Mouse (Mus musculus): ENCODE results near the gene Klc1. TPM values are rescaled to one million over a fixed set of nuclear protein-coding genes. Genes with fewer than 3 reads are reported as not detected.

Klc1 gene
- polyA plus RNA-seq, 1 experiment from 2014 or later: 91.6 TPM

DNA sequence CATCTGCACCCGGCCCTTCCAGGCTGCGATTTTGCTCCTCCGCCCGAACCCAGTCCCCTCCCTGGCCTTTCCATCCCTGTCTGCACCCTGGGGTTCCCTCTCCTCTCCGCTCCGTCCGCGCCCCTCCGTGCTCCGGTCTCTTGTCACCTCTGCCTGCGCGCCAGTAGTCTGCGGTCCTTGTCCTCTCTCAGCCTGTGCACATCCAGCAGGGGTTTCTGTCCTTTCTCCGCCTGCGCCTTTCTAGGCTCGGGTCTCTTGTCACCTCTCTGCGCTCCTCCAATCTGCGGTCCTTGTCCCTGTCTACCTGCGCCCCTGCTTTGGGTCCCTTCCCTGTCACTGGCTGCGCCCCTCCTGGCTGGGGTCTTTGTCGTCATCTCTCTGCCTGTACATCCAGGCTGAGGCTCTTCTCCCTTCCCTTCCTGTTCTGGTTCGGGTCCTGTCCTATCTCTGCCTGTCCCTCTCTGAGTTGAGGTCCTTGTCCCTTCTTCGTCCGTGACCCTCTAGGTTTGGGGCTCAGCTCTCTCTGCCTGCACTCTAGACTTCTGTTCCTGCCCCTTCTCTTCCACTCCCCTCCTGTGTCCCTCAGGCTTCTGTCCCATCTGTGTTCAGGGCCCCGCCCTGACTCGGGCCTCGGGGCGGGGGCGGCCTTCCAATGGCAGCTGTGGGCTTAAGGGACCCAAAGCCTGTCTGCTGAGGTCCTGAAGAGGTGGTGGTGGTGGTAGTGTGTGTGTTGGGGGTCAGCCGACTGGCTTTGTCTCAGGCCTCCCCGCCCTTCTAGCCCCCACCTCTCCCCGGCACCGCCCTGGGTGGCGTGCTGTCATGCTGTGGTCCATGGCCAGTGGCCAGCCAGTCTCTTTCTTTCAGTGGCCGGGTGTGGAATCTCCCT lies 770 bp downstream of the Klc1 start:
- 2% methylated on average over 34 of the region's 35 CpGs for WGBS
- Histone ChIP-seq H3K4me3 (ENCODE audit: low read length) (peak overlapping the region; percentile 70), H3K4me1 (ENCODE audit: control insufficient read depth, insufficient read depth, low read length) (peaks cover 24% of the 10 kb centered on the region), H3K9me3 (ENCODE audit: control insufficient read depth, low read length) (no peaks in the 10 kb centered on the region), H3K27ac (ENCODE audit: low read depth, low read length) (peak overlapping the region; percentile 72), H3K27me3 (ENCODE audit: control insufficient read depth, insufficient read depth, low read length) (no peaks in the 10 kb centered on the region), H3K9ac (ENCODE audit: low read depth, low read length) (peak overlapping the region; percentile 91), H3K36me3 (ENCODE audit: control insufficient read depth, insufficient read depth, low read length) (peaks cover 3% of the 10 kb centered on the region; the same call in 1 of the 2 replicates), H3K4me2 (replicated peaks; ENCODE audit: low read depth, low read length) (peak overlapping the region; percentile 97)
- peak; percentile 35 for ATAC-seq (ENCODE audit: low FRiP score, low TSS enrichment)

DNA sequence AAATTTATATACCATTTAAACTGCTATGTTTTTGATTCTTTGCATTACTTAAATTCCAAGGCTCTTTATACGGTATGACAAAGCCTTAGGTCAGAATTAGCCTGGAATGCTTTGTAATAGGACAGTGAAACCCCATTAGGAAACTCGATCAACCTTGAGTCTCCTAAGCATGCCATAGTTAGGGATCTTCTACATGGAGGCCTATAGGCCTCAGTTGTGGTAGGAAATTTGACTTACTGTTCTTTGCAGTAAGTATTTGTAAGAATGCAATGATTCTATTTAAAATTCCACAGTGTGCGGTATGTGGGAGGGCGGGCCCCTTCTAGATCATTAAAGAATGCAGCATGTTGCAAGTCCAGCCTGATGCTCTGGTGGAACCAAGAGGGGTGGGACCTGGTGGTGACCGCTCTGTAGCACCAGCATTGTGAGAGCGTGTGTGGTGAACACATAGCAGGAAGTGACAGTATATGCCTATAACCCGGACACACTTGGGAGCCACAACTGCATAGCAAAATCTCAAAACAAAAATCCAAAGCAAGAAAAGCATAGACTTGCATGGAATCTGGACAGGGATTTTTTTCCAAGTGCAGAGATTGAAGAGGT lies 1.8 kb downstream of the Klc1 start:
- H3K27me3 ChIP-seq (ENCODE audit: control insufficient read depth, insufficient read depth, low read length): no peaks in the 10 kb centered on the region
- H3K4me1 ChIP-seq (ENCODE audit: control insufficient read depth, insufficient read depth, low read length): peaks cover 24% of the 10 kb centered on the region
- no peak overlapping the region for H3K27ac ChIP-seq (ENCODE audit: low read depth, low read length)
- peaks cover 3% of the 10 kb centered on the region; the same call in 1 of the 2 replicates for H3K36me3 ChIP-seq (ENCODE audit: control insufficient read depth, insufficient read depth, low read length)
- peak overlapping the region; percentile 97 for H3K4me2 ChIP-seq (replicated peaks; ENCODE audit: low read depth, low read length)
- WGBS: 68% methylated on average over 7 of the region's 7 CpGs
- peak overlapping the region; percentile 70; the same call in 1 of the 2 replicates for H3K4me3 ChIP-seq (ENCODE audit: low read length)
- no peaks in the 10 kb centered on the region for H3K9me3 ChIP-seq (ENCODE audit: control insufficient read depth, low read length)
- no peak for ATAC-seq (ENCODE audit: low FRiP score, low TSS enrichment)
- no peak overlapping the region for H3K9ac ChIP-seq (ENCODE audit: low read depth, low read length)

DNA sequence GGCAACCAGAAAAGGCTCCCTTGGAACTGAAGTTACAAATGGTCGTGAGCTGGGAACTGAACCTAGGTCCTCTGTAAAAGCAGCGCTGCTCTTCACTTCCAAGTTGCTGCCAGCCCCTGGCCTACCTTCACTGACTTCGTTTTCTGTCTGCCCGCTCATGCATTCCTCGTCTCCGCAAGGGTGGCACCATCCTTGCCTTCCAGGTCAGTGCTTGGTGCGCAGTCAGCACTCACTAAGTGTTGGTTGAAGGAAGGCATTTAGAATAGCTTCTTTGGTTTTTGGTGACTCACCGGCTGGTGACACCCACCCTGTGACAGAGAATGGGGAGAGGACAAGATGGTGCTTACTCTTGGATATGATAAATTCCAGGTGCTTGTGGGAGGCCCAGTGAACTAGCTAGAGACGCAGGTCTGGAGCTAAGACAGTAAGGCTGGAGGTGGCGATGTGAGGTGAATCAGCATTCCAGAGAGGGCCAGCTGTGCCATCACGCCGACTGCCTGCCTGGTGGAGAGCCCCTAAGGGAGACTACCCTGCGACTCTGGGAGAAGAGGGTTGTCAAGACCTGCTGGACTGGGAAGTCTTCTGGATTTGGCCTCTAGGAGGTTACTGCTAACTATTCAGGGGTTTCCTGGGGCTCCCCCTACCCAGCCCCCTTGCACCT lies 4.1 kb downstream of the Klc1 start:
- H3K9me3 ChIP-seq (ENCODE audit: control insufficient read depth, low read length): no peaks in the 10 kb centered on the region
- no peak overlapping the region for H3K9ac ChIP-seq (ENCODE audit: low read depth, low read length)
- H3K36me3 ChIP-seq (ENCODE audit: control insufficient read depth, insufficient read depth, low read length): peaks cover 3% of the 10 kb centered on the region; the same call in 1 of the 2 replicates
- 89% methylated on average over 13 of the region's 13 CpGs for WGBS
- no peak overlapping the region for H3K27ac ChIP-seq (ENCODE audit: low read depth, low read length)
- H3K4me3 ChIP-seq (ENCODE audit: low read length): no peak overlapping the region
- no peaks in the 10 kb centered on the region for H3K27me3 ChIP-seq (ENCODE audit: control insufficient read depth, insufficient read depth, low read length)
- H3K4me1 ChIP-seq (ENCODE audit: control insufficient read depth, insufficient read depth, low read length): peaks cover 33% of the 10 kb centered on the region
- H3K4me2 ChIP-seq (replicated peaks; ENCODE audit: low read depth, low read length): no peak overlapping the region
- no peak for ATAC-seq (ENCODE audit: low FRiP score, low TSS enrichment)

DNA sequence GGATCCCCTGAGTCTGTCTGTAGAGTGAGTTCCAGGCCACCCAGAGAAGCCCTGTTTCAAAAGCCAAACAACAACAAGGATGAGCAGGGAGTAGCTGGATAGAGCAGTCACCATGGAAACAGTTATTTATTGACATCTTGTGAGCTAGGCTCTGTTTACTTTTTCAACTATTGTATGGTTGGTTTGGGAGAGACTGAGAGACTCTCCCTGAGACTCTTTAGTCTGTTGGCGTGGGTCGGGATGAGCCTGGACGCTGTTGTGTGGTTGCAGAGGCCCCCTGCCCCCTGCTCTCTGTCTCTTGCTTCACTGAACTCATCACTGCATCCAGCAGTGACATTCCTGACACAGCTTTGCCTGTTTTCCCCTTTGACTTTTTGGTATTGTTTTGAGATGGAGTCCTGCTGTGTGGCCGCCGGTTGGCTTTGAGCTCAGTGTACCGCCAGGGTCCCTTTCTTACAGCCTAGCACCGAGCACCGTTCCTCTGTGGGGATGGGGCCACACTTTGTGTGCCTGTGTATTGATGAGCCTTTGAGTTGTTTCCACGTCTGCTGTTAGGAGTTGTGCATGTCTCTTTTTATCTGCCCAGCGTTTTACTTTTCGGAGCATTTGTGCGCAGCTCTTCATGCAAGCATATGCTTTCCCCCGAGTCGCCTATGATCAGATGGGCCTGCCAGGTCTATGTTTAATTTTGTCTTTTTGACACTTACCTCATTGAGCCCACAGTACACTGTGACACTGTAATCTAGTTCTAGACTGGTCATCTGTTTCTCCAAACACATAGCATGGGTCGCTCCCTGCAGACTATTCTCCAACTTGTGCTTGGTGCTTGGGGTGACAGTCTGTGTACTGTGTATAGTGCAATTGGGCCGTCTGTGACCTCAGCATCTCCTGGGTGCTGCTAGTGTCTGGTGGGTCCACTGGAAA lies 7.9 kb downstream of the Klc1 start:
- H3K4me1 ChIP-seq (ENCODE audit: control insufficient read depth, insufficient read depth, low read length): peaks cover 16% of the 10 kb centered on the region; the same call in 1 of the 2 replicates
- H3K36me3 ChIP-seq (ENCODE audit: control insufficient read depth, insufficient read depth, low read length): peaks cover 3% of the 10 kb centered on the region; the same call in 1 of the 2 replicates
- H3K4me2 ChIP-seq (replicated peaks; ENCODE audit: low read depth, low read length): no peak overlapping the region
- H3K27ac ChIP-seq (ENCODE audit: low read depth, low read length): no peak overlapping the region
- H3K9me3 ChIP-seq (ENCODE audit: control insufficient read depth, low read length): no peaks in the 10 kb centered on the region
- no peak overlapping the region for H3K4me3 ChIP-seq (ENCODE audit: low read length)
- peak; percentile 14; the same call in 1 of the 2 replicates for ATAC-seq (ENCODE audit: low FRiP score, low TSS enrichment)
- 61% methylated on average over 16 of the region's 16 CpGs for WGBS
- no peak overlapping the region for H3K9ac ChIP-seq (ENCODE audit: low read depth, low read length)
- H3K27me3 ChIP-seq (ENCODE audit: control insufficient read depth, insufficient read depth, low read length): no peaks in the 10 kb centered on the region

DNA sequence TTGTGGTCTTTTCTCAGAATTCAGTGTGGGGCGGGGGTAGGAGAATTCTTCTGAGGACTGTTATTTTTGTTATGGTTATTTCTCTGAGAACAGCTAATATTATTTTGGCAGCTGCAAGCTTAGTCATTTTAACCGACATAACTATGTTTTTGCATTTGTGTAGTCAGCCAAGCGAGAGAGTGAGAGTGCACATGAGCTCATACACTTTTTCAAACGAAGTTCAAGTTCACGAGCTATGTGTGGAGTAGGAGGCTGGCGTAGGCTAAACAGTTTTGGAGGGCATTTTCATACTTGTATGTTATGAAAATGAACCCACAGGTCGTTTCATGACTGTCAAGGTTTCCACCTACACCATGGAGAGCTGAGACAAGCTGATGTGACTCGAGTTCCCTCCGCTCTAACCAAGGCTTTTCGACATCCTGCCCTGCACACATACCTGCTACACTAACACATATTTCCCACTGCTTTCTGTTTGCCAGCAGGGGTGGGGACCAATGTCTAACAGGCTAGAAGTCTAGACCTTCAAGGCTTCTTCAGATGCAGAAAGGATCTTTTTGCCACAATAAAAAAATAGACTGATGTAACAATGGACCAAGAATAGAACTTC lies 9.8 kb downstream of the Klc1 start:
- ATAC-seq (ENCODE audit: low FRiP score, low TSS enrichment): no peak
- no peak overlapping the region for H3K9ac ChIP-seq (ENCODE audit: low read depth, low read length)
- H3K4me3 ChIP-seq (ENCODE audit: low read length): no peak overlapping the region
- no peak overlapping the region for H3K27ac ChIP-seq (ENCODE audit: low read depth, low read length)
- no peaks in the 10 kb centered on the region for H3K27me3 ChIP-seq (ENCODE audit: control insufficient read depth, insufficient read depth, low read length)
- no peak overlapping the region for H3K4me2 ChIP-seq (replicated peaks; ENCODE audit: low read depth, low read length)
- 92% methylated on average over 10 of the region's 10 CpGs for WGBS
- H3K9me3 ChIP-seq (ENCODE audit: control insufficient read depth, low read length): no peaks in the 10 kb centered on the region
- H3K4me1 ChIP-seq (ENCODE audit: control insufficient read depth, insufficient read depth, low read length): peaks cover 16% of the 10 kb centered on the region; the same call in 1 of the 2 replicates
- H3K36me3 ChIP-seq (ENCODE audit: control insufficient read depth, insufficient read depth, low read length): peaks cover 13% of the 10 kb centered on the region

DNA sequence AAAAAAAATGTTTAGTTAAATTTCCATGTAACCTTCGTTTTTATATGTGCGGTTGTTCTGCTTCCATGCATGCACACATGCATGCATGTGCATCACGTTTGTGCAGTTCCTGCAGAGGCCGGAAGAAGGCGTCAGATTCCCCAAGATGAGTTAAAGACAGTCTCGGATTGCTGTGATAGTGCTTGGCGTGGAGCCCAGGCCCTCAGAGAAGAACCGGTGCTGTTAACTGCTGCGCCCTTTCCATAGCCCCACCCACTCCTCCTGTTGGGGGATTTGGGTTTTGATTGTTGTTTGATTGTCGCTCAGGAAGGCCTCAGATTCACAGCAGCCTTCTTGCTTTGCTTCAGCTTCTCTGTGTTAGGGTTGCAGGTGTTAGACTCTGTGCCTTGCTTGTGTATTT lies 10.7 kb downstream of the Klc1 start:
- H3K4me1 ChIP-seq (ENCODE audit: control insufficient read depth, insufficient read depth, low read length): peaks cover 16% of the 10 kb centered on the region; the same call in 1 of the 2 replicates
- 30% methylated on average over 10 of the region's 10 CpGs for WGBS
- H3K27ac ChIP-seq (ENCODE audit: low read depth, low read length): peak overlapping the region; percentile 71
- H3K9me3 ChIP-seq (ENCODE audit: control insufficient read depth, low read length): no peaks in the 10 kb centered on the region
- H3K4me3 ChIP-seq (ENCODE audit: low read length): no peak overlapping the region
- no peak overlapping the region for H3K9ac ChIP-seq (ENCODE audit: low read depth, low read length)
- H3K27me3 ChIP-seq (ENCODE audit: control insufficient read depth, insufficient read depth, low read length): no peaks in the 10 kb centered on the region
- no peak overlapping the region for H3K4me2 ChIP-seq (replicated peaks; ENCODE audit: low read depth, low read length)
- H3K36me3 ChIP-seq (ENCODE audit: control insufficient read depth, insufficient read depth, low read length): peaks cover 22% of the 10 kb centered on the region
- ATAC-seq (ENCODE audit: low FRiP score, low TSS enrichment): no peak

DNA sequence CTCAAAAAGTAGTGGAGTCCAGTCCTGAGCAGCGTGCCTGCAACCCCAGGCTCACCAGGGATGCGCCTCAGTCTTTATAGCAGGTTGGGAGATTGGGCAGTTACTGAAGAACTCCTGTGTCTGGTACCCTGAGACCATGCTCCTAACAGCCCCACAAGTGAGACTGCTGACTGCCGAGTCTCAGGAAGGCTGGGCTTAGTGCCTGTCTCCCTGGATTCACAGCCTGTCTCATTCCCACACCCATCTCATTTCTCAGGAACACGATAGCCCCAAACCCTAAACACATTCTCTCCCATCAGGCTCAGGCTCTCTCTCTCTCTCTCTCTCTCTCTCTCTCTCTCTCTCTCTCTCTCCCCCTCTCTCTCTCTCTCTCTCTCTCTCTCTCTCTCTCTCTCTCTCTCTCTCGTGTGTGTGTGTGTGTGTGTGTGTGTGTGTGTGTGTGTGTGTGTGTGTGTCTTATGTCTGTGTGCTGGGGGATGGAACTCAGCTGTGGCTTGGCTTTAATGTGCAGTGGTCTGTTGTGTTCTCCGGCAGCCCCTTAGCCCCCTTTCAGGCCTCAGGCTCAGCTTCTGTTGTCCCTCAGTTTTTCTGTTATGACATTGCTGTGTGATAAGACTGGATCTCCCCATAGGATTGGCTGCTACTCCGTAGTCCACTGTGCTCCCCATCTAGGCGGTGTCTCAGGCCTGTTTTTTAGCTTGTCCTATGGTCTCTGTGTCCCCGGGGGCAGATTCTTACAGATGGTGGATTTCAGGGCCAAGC lies 11.3 kb downstream of the Klc1 start:
- Histone ChIP-seq H3K36me3 (ENCODE audit: control insufficient read depth, insufficient read depth, low read length) (peaks cover 29% of the 10 kb centered on the region), H3K27me3 (ENCODE audit: control insufficient read depth, insufficient read depth, low read length) (no peaks in the 10 kb centered on the region), H3K4me2 (replicated peaks; ENCODE audit: low read depth, low read length) (no peak overlapping the region), H3K27ac (ENCODE audit: low read depth, low read length) (peak overlapping the region; percentile 71), H3K4me3 (ENCODE audit: low read length) (no peak overlapping the region), H3K9me3 (ENCODE audit: control insufficient read depth, low read length) (no peaks in the 10 kb centered on the region), H3K9ac (ENCODE audit: low read depth, low read length) (no peak overlapping the region), H3K4me1 (ENCODE audit: control insufficient read depth, insufficient read depth, low read length) (peaks cover 16% of the 10 kb centered on the region; the same call in 1 of the 2 replicates)
- ATAC-seq (ENCODE audit: low FRiP score, low TSS enrichment): no peak
- 58% methylated on average over 8 of the region's 9 CpGs for WGBS
